Mouse (Mus musculus) B cell, adult 2 months (primary cell): ENCODE results near the gene Pnlip.

Source experiments
- DNase-seq, 2 experiments: peaks; one replicate each; pipeline ENCODE4 v3.0.0; 2022

The Pnlip gene

DNA sequence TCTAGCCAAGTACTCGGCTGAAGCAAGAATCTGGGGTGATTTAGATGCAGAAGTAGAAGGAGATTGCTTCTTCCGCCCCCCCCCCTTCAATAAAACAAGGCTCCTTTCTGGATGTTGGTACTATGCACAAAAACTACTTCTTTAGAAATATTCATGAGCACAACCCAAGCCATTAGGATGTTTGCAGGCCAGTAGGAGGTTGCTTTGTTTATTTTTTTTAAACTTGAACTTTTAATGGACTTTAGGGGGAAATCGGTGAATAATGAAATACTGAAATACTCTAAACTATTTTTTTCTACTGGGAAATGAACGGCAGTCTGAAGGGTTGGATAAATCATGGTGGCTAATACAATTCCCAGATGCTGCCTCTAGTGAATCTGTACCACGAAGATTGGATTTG is at the start of gene Pnlip:
Pnlip (plus strand) TSS at position 301 of the 400 bp plus-strand sequence.
- no peak for DNase-seq

DNA sequence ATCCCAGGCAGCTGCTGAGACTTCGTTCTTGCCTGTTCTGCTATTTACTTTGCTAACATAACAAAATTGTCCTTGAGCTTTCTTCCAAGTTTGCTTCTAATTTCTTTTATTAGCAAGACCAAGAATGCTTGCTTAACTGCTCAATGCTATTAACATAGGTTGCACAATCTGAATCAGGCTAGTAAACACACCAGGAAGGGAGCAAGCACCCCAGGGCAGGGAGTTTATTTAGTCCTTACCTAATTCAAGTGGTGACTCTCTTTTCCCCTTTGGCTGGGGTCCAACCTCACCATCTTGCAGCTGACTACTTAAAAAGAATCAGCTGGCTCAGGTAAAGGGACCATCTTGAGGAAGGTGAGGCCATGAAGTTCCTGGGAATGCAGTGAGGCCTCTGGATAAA is 42.6 kb upstream of the Pnlip start:
- DNase-seq, result no peak

DNA sequence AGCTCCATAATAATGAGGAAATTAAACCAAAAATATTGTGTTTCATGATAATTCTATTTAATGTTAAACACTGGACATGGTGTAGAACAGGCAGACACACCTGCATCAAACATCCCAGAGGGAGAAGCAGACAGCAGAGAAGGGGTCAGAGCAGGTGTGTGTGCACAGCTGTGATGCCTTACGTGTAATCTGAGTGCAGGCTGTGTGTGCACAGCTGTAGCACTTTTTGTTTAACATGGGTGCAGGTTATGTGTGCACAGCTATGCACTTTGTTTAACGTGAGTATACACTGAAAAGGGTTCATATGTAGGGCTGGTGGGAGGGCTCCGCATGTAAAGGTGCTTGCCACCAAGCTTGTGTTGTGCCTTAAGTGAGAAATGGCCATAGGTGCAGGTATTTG is 39.6 kb upstream of the Pnlip start:
- DNase-seq, result no peak

DNA sequence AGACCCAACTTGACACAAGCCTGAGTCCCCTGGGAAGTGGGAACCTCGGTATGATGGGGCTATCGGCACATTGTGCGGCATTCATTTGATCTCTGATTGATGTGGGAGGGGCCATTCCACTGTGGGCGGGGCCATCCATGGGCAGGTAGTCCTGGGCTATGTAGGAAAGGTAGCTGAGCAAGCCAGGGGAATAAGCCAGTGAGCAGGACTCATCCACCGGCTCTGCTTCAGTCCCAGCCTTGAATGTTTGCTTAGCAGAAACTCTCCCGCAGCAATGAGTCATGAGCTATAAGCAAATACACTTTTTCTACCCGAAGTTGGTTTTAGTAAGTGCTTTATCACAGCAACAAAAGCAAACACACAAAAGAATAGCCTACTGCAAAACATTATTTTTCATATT is 35.7 kb upstream of the Pnlip start:
- no peak for DNase-seq

DNA sequence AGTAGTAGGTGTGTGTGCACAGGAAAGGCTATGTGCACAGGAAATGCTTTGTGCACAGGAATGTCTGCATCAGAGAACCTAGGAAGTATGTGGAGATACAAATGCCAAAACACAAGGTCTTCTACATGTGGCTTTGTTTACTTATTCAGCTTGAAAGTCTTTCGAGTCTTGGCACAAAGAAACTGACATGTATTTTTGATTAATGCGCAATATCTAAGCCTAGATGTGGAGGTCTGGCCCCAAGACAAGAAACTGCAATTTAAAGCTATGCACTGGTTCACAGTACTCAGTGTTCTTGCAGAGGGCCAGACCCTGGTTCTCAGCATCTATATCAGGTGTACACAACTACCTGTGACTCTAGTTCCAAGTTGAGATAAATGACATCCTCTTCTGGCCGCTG is 31.6 kb upstream of the Pnlip start:
- no peak for DNase-seq

DNA sequence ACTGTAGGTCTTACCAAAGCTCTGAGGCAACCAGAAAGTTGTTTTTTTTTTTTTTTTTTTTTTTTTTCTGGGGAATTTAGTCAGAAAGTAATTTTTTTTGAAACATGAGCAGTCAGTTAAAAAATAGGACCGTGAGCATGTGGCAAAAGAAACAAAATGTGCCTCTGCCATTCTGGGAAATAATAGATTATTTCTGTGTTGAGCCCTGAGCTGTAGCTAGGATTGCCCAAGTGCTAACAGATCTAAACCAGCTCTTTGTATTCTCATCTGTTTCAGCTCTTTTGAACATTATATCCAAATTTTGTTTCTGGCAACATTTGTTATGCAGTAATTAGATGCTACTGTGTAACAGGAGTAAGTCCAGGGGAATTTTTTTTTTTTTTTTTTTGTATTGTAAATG is 30.7 kb upstream of the Pnlip start:
- DNase-seq, result no peak

DNA sequence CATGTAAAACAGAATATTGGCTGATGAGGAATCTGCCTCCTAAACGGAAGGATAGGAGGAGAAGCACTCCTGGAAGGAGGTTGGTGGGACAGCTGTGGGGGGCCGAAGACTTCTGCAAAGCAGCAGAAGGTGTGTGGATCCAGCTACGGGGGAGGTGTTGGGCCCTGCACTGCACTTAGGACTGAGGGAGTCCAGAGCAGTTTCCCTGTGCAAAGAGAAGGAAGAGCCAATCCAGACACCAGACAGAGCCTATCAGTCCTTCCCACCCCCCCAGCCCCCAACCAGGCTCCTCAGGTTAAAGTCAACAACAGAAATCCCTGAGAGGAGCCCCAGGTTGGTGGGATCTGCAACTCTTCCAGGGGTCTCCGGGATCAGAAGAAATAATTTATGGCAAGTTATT is 27.5 kb upstream of the Pnlip start:
- DNase-seq, result no peak

DNA sequence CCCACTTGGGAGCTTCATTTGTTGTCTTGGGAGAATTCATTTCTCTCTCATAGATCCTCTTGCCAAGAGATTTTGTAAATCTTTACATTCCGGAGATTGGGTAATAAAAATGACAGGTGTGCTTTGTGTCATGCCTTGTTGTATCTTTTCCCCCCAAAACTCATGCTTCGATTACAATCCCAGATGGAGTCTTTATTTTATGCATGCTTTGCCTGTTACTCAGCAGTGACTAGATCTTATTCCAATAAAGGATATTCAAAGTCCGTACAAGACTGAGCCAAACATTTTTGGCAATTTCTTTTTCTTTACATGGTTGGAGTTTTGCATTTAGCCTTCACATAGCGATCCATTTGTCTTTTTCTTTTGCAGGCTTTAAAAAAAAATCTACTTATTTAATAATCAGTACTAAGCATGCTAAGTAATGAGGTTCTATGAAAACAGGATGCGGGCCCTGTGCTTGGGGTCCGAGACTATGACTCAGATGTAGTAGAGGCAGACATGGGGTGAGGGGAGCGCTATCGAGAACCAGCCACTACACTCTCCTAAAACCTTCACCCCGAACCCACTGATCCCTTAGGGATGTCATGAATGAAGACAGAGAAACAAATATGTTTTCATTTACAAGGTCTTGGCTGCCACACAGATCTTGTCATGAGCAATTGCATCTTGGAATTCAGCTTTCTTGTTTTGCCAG is 26.9 kb upstream of the Pnlip start:
- no peak for DNase-seq

DNA sequence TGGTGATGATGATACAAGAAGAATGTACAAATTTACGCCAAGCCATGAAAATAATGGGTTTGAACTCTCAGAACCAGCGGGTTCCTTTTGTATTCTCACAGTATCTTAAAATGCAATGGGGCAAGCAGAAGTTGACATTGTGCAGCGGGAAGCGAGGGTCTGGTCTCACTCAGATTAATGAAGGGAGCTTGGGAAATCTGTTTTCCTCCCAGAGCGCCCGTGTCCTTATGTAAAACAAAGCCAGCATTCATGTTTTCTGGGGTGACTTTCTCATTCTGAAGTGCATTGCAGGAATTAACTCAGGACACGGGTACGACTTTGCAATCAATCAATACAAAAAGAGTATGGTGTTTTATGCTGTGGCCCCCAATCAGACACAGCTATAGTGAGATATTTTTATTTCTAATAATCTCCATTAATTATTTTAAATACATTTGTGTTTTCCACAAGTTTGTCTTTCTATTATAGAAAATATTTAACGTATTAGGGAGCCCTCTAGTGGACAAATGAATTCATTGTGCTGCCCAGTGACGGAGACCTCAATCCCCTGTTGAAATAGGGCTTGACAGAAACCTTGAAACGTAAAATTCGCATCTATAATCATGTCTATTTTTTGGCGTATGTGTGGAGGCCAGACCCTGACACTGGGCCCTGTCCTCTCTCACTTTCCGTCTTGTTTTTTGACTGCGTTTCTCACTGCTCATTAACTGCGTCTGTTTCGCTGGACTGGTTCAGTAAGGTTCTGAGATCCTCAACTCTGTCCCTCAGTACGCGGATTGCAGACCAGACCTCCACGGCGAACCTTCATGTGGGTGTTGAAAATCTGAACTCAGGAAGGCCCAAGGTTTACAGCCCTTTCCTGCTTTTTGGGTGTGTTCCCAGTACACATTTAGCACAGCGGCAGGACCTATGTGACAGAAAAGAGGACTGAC is 24.6 kb upstream of the Pnlip start:
- DNase-seq, result peak; percentile 0 to 1

DNA sequence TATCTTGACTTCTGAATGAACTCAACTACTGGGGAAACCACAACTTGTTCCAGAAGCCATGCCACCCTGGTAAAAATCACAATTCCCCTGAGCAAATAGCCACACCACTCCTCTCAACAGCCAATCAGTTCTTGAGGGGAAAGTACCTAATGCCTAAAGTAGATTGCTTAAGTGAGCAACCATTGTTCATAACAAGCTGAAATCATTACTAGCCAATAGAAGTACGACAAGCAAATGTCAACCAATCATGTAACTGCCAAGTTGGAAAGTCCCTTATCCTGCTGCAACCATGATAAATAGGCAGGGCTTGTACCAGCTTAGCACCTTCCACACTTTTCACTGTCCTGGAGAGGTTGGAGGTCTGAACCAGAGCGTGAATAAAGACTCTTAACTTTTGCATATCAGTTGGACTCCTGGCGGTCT is 22.9 kb upstream of the Pnlip start:
- no peak for DNase-seq

DNA sequence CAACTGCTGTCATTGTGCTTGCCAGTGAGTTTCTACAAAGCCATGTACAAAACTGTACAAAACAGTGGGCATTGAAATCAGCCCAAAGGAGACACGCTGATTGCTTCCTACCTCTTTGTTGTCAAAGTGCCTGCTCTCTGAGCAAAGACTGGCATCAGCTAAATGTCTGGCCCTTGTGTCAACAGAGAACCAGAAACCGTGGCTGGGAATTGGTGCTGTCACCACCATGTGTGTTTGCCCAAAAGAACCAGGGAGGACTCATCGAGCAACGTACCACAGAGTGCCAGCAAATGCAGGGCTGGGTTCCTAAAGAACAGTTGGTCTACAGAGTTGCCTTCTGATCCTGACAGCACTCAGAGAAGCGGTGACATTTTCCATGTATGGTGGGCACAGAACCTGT is 2.3 kb upstream of the Pnlip start:
- DNase-seq, result no peak

DNA sequence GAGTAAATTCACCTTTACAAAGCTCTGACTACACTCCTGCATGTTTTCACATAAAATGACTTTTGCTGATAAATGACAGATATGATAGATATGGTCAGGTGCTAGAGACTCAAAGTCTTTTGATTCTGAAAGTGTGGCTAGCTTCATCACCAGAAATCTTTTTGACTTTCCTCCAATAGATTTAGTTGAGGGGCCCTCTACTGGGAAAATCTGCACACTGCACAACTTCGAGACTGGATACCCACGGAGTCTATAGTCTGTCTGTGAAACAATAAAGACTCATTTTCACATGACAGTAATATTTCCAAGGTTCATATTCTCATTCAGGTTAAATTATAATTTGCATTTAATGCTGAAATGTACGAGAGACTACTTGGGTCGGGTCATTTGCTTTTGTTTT is 9.8 kb downstream of the Pnlip start:
- DNase-seq, result no peak

DNA sequence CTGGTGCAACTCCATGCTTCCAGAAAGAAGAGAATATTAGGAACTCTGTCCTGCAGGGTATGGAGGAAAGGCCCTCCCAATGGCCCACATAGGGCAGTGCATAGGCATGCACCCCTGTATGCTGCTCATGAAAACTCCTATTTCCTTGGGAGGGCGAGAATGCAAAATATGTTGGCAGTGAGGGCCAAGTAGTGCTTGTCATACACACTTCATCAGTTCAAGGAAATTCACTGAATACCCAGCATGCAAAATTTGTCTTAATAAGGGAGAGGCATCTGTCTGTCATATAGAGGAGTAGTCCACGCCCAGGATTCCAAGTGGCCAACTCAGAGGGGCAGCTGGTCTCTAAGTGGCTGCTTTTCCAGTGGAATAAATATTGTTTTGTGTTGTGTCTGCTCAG is 11.0 kb downstream of the Pnlip start:
- no peak for DNase-seq

DNA sequence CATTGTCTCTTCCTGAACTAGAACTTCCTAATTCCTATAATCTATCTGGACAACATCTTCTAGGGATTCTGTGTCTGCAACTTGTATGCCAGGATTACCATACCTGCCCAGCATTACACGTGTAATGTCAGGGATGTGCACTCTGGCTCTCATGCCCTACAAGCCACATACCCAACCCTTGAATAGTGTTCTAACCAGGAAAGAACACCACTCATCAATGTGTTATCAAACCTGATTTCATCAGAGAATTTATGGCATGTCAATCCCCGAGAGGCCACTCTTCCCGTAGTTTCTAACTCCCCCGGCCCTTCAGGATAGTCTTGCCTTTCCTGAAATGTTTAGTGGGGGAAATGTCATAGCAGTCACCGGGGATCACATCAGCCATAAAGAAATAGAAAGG is 12.6 kb downstream of the Pnlip start:
- DNase-seq, result no peak

DNA sequence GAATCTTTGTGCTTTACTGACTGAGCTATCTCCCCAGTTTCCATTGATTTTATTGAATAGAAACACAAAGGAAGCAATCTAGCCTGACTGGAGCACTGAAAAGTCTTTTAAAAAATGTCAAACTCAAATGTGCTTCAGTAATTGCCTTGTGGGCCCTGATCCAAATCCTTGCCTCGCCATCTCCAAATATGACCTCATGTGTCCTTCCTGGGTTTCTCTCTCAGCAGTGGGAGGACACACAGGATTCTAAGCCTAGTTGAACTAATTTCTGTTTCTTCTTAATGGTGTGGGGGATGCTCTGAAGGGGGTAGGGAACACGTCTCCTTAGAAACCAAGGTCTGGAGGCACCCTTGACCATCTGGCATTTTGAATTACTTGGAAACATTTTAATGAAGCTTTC is 22.3 kb downstream of the Pnlip start:
- no peak for DNase-seq

DNA sequence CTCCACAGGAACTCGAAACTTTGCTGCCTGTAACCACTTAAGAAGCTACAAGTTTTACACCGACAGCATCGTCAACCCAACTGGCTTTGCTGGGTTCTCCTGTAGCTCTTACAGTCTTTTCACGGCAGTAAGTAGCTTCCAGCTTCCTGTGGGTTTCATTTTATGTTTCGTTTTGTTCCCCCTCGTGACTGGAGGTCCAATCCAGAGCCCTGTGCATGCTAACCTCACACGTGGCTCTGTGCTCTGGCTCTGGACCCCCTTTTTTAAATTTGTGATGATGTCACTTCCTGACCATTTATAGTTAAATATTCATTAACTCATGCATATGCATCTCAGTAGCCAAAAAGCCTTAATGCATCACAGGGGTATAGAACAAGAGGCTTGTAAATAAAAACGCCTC is 24.8 kb downstream of the Pnlip start:
- DNase-seq, result no peak

DNA sequence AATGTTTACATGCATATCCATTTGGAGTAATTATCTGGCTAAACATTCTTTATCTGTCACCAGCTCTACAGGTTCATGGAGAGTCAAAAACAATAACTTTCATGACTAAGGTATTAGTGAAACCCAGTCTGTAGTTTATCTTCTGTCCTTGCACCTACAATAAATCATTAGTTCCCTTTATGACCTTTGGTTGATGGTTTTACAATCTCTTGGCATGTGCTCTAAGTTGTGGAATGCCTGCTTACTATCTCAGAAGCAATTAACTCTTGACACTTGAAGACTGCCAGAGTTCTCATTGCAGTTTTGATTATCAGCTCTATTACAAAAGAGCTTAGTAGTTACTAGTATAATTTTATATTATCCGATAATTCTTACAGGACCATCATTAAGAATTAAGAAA is 36.6 kb downstream of the Pnlip start:
- DNase-seq, result no peak

DNA sequence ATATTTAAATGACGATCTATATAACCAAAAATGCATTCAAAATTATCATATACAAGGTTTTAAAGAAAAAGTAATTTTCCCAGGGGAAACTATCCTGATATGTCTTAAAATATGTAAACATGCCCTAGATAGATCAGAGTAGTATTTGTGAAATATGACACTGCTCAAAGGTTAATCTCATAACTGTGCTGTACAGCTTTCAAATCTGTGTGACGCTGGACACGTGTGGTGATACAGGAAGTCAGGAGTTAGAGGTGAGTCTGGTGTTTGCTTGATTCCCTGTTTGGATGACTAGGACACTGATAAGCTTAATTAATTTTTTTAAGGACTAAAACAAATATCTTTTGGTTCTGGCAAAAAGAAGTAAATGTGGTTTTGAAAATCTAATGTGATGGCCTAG is 43.0 kb downstream of the Pnlip start:
- DNase-seq, result no peak

DNA sequence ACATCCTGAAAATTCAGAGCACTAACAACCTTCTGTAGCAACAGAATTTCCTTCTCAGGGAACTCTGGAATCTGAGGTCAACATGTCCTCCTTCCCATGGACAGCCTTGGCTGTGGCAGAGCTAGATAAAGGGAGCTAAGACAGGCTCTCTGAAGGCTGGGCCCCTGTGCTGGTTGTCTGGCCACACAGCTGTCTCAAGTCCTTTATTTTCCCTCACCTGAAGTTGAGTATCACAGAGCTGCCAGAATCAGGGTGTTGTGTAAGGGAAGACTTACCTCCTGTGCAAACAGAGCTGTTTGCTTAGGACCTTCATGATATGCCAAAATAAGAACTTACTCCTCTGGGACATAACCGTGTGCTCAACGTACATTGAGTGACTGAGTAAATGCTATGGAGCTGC is 43.9 kb downstream of the Pnlip start:
- no peak for DNase-seq

DNA sequence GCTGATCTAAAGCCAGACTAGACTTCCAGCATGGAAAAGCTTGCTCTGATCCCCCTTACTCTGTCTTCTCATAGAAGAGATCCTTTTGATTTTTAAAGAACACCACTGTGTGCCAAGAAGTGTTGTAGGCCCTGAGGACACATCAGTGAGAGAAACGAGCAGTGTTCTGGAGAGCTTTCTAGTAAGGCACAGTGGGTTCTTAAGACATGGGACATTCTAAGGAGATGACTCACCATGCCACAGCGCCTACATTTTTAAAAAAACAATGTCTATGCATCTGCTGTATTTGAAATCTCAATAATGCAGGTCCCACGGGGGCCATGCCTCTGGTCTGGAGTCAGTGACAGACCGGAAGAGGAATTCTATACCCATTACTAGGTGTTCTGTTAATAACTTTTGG is 52.3 kb downstream of the Pnlip start:
- DNase-seq, result no peak

DNA sequence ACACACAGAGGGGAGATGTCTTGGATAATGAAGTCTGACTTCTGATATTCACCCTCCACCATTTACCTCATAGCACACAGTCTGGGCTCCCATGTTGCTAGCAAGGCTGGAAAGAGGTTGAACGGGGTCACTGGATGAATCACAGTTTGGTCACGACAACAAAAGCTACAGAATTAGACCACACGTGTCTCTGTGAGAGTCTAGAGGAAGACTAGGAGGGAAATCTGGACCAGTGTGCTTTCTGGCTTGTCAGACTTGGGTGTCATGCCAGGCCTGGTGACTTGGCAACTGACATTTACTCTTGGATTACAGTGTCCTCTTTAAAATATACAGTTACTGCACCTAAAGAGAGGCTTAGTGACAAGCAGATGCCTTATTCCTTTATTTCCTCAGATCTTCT is 56.3 kb downstream of the Pnlip start:
- no peak for DNase-seq

DNA sequence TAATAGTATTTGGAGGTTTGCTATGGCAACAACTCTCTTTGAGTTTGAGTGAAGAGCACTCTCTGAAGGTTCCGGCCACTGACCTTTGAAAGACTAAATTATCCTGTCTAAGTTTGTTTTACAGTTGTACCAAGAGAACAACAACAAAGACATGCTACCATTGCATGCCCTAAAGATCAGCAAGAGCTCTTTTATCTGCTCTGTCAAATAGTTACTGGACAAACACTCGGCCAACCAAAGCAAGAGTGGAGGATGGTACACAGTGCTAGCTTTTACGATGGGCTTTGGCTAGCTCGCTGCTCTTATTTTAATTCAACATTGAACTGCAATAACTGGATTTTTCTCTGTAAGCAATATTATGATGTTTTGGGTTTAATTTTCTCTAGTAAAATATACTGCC is 65.6 kb downstream of the Pnlip start:
- no peak for DNase-seq

DNA sequence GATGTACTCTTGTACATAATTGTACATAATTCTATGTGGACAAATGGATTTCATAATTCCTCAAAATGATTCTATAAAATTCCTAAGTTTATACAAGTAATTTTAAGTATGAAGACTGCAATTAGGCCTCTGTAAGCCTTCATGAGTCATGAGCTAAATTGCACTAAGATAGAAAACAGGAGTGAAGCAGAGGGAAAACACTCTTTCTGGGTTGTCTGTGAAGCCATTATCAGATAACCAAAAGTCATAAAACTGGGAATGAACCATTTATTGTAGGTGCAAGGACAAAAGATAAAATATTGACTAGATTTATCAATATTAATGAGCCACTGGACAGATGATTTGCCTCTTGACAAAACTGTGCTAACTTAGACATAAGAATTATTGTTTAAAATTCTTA is 68.1 kb downstream of the Pnlip start:
- no peak for DNase-seq

DNA sequence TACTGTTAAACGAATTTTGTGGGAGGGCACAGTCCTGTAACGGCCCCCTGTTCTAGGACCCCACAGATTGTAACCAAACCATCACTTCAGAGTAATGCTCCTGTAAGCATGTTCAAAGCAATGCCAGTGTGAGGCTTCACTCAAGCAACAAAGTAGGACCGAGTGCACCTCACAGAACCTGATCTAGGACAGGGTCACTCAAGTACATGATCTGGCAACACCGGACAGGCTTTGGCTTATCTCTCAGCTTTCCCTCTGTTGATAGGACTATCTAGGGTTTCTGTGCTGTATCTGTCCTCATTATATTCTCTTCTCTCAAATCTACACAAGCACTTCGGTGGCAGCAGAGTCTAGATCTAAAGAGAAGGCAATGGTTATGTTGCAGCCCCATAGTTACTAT is 74.3 kb downstream of the Pnlip start:
- DNase-seq, result no peak

DNA sequence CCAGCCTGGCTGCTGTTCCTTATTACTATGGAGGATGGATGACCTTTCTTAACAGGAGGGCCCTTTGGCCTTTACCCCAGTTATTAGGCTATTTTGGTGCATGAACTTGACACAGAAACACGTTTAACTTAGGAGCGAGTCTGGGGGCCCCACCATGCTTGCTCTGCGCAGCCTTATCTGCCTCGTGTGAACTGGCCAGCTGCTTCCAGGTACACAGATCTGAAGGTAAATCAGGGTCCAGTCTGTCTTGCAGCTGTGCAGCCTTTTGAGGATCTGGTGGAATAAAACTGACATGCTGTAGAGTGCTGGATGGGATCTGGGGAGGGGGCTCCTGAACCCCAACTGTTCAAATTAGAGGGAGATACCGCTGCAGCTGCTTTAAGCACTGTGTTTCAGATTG is 75.5 kb downstream of the Pnlip start:
- DNase-seq, result no peak
